30 mouse cellular contexts compared by ENCODE assay signal in genomic region chr10:117421283-117422107, GRCm38 (mm10).
"Had no signal": no experiment of that assay in that cellular context is flagged by ENCODE, and none has a peak within 500 bp of the region (broad histone marks: within the 10 kb centered on the region; RNA-seq: fewer than 3 reads in every experiment).

No protein-coding gene starts in this region.

- H3K27me3 ChIP-seq: liver, embryonic 12.5 days; liver, embryonic 15.5 days; lung, embryonic 15.5 days; midbrain, embryonic 15.5 days; neural tube, embryonic 12.5 days had no signal

- DNase-seq: left cerebral cortex, postnatal 4 days; liver; liver, embryonic 13.5 days; liver, postnatal 0 days; lung, adult 18-20 months; lung, adult 2 months; lung, embryonic 14.5 days; lung, postnatal 10 days; lung, postnatal 14 days; lung, postnatal 36 days; lung, postnatal 4 days; midbrain, embryonic 14.5 days had no signal

- H3K27ac ChIP-seq: limb, embryonic 10.5 days; limb, embryonic 12.5 days; limb, embryonic 13.5 days; limb, embryonic 15.5 days; liver, embryonic 12.5 days; liver, embryonic 13.5 days; liver, embryonic 14.5 days; liver, embryonic 15.5 days; lung, embryonic 15.5 days; macrophage; midbrain, embryonic 10.5 days; midbrain, embryonic 12.5 days; midbrain, embryonic 13.5 days; midbrain, embryonic 15.5 days; neural tube, embryonic 12.5 days; neural tube, embryonic 13.5 days had no signal

- H3K4me3 ChIP-seq: limb, embryonic 10.5 days; limb, embryonic 12.5 days; limb, embryonic 13.5 days; limb, embryonic 15.5 days; liver, embryonic 12.5 days; liver, embryonic 13.5 days; liver, embryonic 15.5 days; lung, embryonic 15.5 days; midbrain, embryonic 10.5 days; midbrain, embryonic 12.5 days; midbrain, embryonic 13.5 days; midbrain, embryonic 15.5 days; myocyte; neural tube, embryonic 12.5 days; neural tube, embryonic 13.5 days had no signal

- ATAC-seq: liver, embryonic 12.5 days; liver, postnatal 0 days; lung, postnatal 0 days; midbrain, embryonic 13.5 days; midbrain, embryonic 15.5 days; midbrain, embryonic 16.5 days had no signal

- H3K9me3 ChIP-seq: limb, embryonic 10.5 days; limb, embryonic 12.5 days; limb, embryonic 13.5 days; limb, embryonic 15.5 days; liver, embryonic 12.5 days; liver, embryonic 13.5 days; liver, embryonic 15.5 days; lung, embryonic 15.5 days; midbrain, embryonic 10.5 days; midbrain, embryonic 13.5 days; midbrain, embryonic 15.5 days; neural tube, embryonic 12.5 days; neural tube, embryonic 13.5 days had no signal

- H3K36me3 ChIP-seq: limb, embryonic 10.5 days; limb, embryonic 12.5 days; limb, embryonic 13.5 days; limb, embryonic 15.5 days; liver, embryonic 12.5 days; liver, embryonic 13.5 days; liver, embryonic 15.5 days; lung, embryonic 15.5 days; midbrain, embryonic 10.5 days; midbrain, embryonic 12.5 days; midbrain, embryonic 13.5 days; midbrain, embryonic 15.5 days; neural tube, embryonic 12.5 days; neural tube, embryonic 13.5 days had no signal
